Mouse (Mus musculus): ENCODE measurements around the gene Pkdrej. TPM values are rescaled to one million over a fixed set of nuclear protein-coding genes. Genes with fewer than 3 reads are reported as not detected.

The Pkdrej gene
- 1.1 TPM for polyA plus RNA-seq (2014; fragmentation: Illumina TruSeq; extraction: RNeasy Lipid Tissue Mini Kit (QIAGEN cat#74804); ENCODE audit: low read depth, low replicate concordance)

DNA sequence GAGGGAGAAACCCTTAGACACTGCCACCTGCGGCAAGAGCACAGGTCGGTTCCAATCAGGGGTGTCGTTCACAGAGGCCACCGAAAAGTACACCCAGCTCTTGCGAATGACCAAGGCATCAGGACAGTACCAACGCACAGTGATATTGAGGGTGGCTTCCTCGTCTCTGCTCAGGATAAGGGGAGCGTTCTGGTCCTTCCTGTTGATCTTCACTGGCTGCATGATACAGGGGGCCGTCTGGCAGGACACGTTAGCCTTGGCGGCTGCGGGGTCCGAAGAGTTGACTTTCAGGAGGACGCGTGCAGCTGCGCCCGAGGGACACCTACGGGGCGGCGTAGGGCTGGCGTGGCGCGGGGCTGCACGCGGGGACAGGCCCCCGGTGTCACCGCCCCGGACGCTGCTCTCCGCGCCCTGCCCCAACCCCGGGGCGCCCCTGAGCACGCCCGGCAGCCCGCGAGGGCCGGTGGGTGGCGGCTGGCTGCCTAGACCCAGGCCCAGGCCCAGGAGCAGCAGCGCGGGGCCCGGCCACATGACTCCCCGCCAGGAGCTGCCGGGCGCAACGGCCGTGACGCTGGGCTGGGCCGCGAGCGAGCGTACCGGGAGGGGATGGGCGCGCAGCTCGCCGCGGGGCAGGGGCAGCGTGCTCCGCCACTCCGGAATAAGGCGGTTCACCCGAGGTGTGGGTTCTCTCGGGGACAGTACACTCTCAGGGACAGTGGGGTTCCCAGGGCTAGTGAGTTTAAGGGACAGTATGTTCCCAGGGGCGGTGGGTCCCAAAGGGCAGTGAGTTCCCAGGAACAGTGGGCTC, at the start of gene Pkdrej:
Pkdrej (minus strand) TSS at position 532 of the 808 bp plus-strand sequence.

DNA sequence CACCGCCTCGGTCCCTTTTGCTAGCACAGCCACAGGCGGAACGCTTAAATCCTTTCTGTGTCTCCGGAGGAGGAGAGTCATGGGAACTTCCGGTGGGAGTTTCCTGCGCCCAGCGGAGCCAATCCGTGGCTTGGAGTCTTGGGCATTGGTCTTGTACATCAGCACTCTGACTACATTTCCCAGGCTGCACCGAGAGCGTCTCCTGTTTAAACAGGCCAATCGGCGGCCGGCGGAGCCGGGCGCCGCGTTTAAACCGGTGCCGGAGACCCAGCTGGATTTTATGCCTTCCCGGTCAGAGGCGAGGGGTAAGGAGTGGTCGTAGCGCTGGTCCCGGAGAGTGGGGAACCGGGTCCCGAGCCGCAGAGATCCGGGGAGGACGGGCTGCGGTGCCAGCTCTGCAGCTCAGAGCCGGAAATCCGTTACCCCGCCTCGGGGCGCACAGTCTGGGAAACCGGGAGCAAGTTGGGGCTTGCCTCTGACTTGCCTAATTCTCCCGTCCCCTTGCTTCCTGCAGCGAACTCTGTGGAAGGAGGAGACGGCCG, 38.0 kb upstream of the Pkdrej start, which contains the start of gene Gtse1:
Gtse1 (plus strand) TSS at position 256 of the 542 bp plus-strand sequence.

DNA sequence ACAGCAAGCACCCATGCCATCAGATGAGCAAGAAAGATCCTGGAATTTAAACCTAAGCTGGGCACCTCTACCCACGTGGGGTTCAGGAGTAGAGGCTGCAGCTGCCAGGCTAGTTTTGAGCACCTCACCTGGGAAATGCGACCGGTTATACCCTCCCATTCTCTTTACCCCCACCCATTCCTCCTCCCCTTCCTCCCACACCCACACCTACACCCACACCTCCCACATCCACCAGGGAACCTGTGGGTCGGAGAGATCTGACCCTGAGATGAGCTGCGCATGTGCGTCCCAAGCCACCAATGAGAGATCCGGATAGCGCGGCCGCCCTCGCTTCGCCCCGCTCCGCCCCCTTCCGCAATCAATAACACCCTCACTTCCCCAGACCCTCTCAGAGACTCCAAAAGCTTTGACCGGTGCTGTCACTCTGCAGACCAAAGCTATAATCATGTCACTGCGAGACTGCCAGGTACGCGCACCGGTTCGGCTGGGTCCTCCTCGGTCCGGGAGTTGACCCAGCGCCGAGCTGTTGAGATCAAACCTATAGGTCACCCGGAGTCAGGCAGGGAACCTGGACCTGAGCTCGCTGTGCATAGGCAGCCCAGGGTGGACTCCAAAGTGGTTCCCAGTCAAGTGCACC, 10.5 kb upstream of the Pkdrej start, which contains the start of gene Ttc38:
Ttc38 (plus strand) TSS at position 353 of the 637 bp plus-strand sequence.

DNA sequence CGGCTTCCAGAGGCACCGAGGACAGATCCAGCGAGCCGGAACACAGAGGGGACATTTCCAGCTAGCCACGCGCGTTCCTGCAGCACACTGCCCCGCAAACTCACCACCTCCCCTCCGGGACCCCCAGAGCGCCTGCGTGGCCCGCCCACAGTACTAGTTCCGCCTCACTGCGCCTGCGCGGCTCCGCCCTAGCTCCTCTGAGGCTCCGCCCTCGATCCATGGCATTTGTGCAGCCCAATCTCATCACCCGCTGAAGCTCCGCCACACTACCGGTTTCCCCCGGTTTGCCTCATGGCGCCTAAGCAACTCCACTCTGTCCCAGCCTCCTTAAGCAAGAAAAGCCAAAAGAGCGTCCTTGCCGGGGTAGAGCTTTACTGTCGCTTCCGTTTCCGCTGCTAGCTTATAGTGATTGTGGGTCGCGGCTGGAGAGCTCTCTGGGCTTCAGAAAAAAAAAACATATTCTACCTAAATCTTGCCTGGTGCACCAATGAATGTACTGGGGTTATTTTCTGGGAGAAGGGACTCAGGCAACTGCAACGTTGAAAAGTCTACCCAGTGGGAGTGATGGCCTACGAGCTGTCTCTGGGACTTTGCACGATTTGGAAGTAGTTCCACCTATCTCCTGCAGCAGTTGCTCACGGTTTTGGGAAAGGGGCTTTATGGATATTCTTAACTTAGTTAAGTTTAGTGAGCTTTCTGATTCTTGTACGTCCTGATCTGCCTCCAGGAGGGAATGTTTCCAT, 9.8 kb downstream of the Pkdrej start, which contains the start of gene Cdpf1:
Cdpf1 (minus strand) TSS at position 163 of the 743 bp plus-strand sequence.

Other genes starting within 250 kb of the Pkdrej start
- gene Wnt7b, start 239.3 kb downstream of the Pkdrej start, polyA plus RNA-seq (2014; fragmentation: Illumina TruSeq; extraction: RNeasy Lipid Tissue Mini Kit (QIAGEN cat#74804); ENCODE audit: low read depth, low replicate concordance), result 7.4 TPM
- gene Ppara, start 86.8 kb downstream of the Pkdrej start, polyA plus RNA-seq (2014; fragmentation: Illumina TruSeq; extraction: RNeasy Lipid Tissue Mini Kit (QIAGEN cat#74804); ENCODE audit: low read depth, low replicate concordance), result 3.2 TPM
- gene Cdpf1, start 10.0 kb downstream of the Pkdrej start, polyA plus RNA-seq (2014; fragmentation: Illumina TruSeq; extraction: RNeasy Lipid Tissue Mini Kit (QIAGEN cat#74804); ENCODE audit: low read depth, low replicate concordance), result 24.0 TPM
- gene Ttc38, start 10.6 kb upstream of the Pkdrej start, polyA plus RNA-seq (2014; fragmentation: Illumina TruSeq; extraction: RNeasy Lipid Tissue Mini Kit (QIAGEN cat#74804); ENCODE audit: low read depth, low replicate concordance), result 24.3 TPM
- 0.94 TPM for gene Gtse1, start 38.0 kb upstream of the Pkdrej start, polyA plus RNA-seq (2014; fragmentation: Illumina TruSeq; extraction: RNeasy Lipid Tissue Mini Kit (QIAGEN cat#74804); ENCODE audit: low read depth, low replicate concordance)
- 25.3 TPM for gene Trmu, start 57.6 kb upstream of the Pkdrej start, polyA plus RNA-seq (2014; fragmentation: Illumina TruSeq; extraction: RNeasy Lipid Tissue Mini Kit (QIAGEN cat#74804); ENCODE audit: low read depth, low replicate concordance)
- 7.7 TPM for gene Celsr1, start 212.0 kb upstream of the Pkdrej start, polyA plus RNA-seq (2014; fragmentation: Illumina TruSeq; extraction: RNeasy Lipid Tissue Mini Kit (QIAGEN cat#74804); ENCODE audit: low read depth, low replicate concordance)
- gene Gramd4, start 236.0 kb upstream of the Pkdrej start, polyA plus RNA-seq (2014; fragmentation: Illumina TruSeq; extraction: RNeasy Lipid Tissue Mini Kit (QIAGEN cat#74804); ENCODE audit: low read depth, low replicate concordance), result 36.6 TPM